Mouse (Mus musculus): Measurements from ENCODE around the gene Abhd5.

DNA sequence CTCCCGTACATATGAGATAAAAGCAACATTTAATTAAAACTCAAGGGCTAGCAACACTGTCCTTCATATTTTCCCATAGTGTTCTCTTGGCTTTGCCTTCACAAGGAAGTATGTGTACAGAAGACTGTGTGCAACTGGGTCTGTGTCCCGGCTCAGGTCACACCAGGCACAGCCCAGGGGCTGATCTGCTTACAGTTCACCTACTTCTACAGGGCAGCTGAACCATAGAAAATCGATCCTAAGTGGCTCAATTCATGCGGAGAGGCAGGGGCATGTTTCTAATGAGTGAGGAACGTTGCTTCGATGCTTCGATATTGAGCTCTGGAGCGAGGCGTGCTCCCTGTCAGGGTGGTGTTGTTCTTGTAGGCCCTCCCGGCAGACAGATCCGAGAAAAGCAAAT, 35.9 kb upstream of the Abhd5 start:
- TF ChIP-seq CTCF (conservative IDR thresholded peaks at IDR 0.05; ENCODE audit: low read length): no peak
- TF ChIP-seq NANOG (IDR thresholded peaks at IDR 0.05; ENCODE audit: borderline replicate concordance, low read length): no peak
- TF ChIP-seq POU5F1 (IDR thresholded peaks at IDR 0.05; ENCODE audit: borderline replicate concordance, low read length): no peak
